Mouse (Mus musculus): Measurements from ENCODE around the gene Gars.

Gars gene

DNA sequence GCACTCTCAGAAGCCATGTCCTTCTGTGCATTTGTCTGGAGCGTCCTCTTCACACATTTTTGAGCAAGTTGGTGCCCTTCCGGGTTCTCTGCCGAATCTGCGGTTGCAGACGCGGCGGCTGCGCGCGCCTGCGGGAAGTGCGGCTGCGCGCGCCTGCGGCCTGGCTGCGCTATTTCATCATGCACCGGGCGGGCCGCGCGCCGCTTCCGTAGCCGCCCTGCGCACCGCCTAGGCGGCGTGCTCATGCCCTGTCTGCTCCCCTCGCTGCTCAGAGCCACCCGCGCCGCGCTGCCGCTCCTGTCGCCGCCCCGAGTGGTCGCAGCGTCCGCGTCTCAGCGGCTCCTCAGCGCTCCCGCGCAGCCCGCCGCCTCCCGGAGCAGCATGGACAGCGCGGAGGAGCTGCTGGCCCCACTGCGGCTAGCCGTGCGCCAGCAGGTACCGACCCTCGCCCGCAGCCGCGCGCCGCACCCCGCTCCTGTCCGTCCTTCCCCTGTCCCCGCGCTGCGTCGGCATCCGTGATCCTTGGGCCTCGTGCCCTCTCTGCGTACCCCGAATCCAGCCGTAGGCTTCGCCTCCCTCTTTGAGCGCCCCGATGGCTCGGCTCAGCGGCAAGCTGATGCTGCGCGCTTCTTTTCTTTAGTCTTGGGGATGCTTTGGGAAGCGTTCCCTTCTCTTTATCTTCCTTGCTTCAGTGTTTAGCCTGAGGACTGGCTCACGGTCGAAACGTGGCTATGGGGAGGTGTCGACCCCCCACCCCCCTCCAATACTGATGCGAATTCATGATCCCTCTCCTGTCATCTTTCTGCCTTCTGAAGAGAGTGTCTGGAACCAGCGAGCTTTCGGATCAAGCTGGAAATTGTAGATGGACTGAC, at the start of gene Gars:
Gene Gars (plus strand): TSS at position 209 of the 872 bp plus-strand sequence.
- DNase-seq (ENCODE audit: low spot score in 2 of 2), result peak; percentile 74 to 86

DNA sequence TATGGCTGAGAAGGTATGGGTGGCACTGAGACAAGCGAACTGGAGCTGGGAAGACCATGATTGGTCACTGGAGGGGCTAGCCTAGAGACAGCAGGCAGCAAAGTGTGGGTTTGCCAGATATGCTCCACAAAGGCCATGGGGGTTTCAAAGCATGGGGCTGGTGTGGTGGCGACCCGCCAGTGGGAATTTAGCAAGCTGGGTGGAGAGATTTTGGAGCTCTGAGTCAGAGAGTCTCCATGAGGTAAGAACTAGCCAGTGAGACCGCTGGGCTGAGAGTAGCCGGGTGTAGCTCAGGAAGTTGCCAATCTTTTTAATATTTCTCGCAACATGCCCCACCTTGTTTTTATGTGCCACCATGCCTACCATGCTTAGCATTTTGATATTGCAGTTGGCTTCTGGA, 49.7 kb upstream of the Gars start:
- no peak for DNase-seq (ENCODE audit: low spot score in 2 of 2)

DNA sequence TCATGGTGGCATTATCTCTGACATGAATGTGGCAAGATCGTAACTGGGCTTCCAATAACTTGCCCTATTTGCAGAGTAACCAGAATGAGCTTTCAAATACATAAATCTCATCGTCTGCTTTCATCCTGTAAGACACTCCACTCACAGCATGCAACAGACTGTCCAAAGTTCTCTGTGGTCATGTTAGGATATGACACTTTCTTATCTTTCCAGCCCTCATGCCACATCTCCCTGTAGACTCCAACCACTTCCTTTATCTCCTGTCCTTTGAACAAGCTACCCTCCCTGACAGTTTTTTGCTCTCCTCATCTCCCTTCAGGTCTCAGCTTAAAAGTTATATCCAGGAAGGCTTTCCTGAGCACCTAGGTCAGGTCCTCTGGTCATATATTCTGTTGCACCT, 46.6 kb upstream of the Gars start:
- peak in 1 of 2 experiments; percentile 26 for DNase-seq (ENCODE audit: low spot score in 2 of 2)

DNA sequence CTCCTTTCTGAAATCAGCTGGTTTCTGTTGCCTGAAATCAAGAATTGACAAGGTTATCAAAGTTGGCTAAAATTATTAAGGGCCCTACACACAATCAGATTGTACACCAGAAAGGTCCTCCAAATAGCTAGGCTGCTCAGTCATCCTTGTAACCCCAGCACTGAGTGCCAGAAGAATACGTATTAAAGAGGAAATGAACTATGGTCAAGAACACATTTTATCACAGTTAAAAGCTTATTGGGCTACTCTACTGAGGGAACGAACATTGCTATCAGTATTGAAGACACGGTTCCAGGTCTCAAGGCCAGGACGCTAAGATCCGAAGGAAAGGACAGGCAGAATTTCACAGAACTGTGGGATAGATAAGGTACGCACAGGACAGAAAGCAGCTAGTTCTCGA, 45.7 kb upstream of the Gars start:
- no peak for DNase-seq (ENCODE audit: low spot score in 2 of 2)

GRCm38 (mm10) chr6:54992734-54993260, 45.0 kb upstream of the Gars start, which contains the start of gene Ggct:
Gene Ggct, minus strand, starts transcription at chr6:54992950.
- peak; percentile 94 to 95 for DNase-seq (ENCODE audit: low spot score in 2 of 2)

DNA sequence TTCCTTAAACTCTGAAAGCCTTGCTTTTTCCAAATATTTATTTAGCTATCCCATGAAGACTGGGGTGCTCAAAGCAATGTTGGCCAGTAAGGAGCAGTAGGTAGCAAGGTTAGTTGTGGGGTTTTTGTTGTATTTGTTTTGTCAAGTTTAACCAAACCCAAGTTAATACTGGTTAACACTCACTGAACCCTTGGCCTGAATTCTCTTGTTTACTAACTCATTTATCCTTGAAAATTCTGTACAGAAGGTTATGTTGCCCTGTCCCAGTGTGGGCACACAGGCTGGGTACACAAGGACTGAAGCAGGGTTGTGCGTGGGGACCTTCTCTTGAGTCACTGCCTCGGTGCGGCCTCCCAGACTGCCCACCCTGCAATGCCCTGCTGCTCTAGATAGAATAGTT, 41.4 kb upstream of the Gars start:
- no peak for DNase-seq (ENCODE audit: low spot score in 2 of 2)

GRCm38 (mm10) chr6:54997726-54998125, 40.1 kb upstream of the Gars start:
- DNase-seq (ENCODE audit: low spot score in 2 of 2), result no peak

DNA sequence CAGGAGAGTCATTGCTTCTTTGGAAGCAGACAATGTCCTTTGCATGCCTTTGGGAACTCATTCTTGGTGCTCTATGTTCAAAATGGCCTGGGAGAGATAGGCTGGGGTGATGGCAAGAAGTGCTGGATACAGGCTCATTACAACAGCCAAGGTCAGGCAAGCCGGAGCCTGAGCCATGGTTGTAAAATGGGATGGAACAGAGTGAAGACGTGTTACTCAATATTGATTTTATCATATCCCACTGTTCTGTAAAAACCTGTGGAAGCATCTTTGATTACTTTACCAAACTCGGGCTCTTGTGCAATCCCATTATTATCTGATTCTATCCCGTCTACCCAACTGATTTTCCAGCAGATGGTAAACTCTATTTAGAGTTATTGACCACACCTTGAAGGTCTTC, 36.5 kb upstream of the Gars start:
- DNase-seq (ENCODE audit: low spot score in 2 of 2), result no peak

DNA sequence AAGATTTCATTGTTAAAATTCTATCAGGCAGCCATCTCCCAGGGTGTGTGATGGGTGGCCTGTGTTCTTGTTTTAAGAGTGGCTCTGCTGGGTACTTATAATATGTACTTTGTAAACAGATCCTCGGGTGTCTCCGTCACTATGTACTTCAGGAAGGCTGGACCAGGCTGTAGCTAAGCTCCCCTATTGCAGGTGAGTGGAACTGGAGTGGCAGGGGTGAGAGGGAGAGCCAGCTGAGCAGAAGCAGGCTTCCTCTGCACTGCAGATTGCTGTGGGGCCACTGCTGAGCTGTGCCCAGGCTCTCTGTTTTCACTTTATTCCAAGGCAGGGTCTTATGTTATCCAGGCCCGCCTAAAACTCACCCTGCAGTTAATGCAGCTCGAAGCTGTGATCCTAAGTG, 35.4 kb upstream of the Gars start:
- no peak for DNase-seq (ENCODE audit: low spot score in 2 of 2)

DNA sequence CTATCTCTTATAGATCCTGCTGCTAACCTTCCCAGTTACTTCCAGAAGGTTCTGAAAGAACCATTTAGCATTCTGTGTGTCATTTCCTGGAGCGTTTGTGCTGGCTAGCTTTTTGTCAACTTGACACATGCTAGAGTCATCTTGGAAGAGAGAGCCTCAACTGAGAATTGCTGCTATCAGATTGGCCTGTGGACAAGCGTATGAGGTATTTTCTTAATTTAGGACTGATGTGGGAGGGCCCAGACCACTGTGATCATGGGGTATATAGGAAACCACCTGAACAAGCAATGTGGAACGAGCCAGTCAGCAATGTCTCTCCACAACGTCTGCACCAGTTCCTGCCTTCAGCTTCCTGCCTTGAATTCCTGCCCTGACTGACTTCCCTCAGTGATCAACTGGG, 34.2 kb upstream of the Gars start:
- DNase-seq (ENCODE audit: low spot score in 2 of 2), result no peak

DNA sequence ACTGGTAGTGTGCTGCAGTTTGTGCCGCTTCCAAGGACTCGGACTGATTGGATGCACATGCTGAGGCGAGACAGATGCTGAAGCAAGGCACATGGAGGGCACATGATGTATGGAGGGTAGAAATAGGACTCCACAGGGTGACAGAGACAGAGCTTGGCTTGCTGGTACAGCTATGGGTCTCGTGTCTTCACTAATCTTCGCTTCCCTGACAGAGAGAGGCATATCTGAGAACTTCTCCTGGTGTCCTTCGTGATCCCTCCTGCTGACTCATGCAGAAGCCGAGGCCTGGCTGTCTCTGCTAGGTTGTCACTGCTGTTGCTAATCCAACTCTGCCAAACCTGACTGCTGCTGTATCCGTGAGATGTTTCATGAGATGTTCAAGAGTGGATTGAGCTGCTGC, 29.4 kb upstream of the Gars start:
- no peak for DNase-seq (ENCODE audit: low spot score in 2 of 2)

DNA sequence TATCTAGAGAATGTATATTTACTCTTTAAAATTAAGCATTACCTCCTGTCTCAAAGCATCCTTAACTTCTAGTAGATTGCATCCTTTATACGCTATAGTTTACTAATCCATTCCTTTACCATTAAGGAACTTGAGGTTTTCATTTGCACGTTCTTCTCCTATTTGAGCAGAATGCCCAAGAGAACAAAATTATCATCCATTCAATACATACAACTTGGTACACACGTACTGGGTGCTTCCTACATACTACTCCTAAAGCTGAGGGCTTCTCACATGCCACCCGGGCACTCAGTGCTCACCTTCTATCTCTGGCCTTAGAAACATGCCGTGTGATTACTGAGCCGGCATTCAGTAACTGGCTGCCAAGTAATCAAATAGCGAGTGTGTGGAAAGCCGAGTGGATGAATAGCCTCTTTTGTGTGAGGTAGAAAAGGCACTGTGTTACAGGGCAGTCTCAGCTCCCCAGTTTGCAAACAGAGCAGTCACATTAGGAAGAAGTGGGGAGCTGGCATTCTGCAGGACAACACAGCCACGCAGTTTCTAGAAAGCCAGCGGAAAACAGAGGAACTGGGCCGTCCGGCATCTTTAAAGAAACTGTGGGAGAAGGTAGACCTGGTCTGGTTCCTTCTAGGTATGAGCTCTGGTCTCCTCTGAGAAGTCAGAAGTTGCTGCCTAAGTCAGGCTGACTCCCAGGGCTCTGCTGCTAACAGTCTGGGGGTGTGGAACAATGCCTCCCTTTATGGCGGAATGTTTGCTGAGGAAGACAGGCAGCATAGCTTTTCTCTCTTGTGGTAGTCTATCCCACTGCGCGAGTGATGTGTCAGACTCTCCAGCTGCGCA, 28.2 kb upstream of the Gars start:
- DNase-seq (ENCODE audit: low spot score in 2 of 2), result no peak

DNA sequence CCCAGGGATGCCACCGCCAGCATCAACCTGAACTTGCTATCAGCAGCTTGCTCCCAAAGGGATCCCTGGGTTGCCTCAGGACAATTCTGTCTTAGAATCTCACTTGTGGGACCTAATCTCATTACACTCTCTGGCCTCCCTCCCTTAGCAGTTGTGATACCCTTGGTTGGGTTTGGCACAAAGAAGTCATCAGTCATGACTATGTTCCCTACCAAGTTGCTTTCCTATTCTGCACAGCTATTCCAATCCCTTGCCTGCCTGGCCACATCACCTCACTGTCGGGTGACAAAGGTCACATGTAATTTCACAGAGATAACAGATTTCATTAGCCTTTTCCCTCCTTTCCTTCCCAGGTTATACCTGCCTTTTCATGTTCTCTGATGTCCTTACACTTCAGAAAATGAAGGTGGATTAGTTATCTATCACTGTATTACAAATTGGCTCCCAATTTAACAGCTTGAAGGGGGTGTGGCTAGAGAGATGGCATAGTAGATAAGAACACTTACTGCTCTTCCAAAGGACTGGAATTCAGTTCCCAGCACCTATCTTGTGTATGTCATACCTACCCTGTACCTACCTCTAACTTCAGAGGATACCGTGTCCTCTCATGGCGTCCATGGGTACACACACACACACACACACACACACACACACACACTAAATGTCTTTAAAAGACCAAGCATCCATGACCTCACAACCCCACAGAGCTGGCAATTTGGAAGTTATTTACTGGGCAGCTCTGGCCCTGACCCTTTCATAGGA, 27.3 kb upstream of the Gars start:
- DNase-seq (ENCODE audit: low spot score in 2 of 2), result no peak

DNA sequence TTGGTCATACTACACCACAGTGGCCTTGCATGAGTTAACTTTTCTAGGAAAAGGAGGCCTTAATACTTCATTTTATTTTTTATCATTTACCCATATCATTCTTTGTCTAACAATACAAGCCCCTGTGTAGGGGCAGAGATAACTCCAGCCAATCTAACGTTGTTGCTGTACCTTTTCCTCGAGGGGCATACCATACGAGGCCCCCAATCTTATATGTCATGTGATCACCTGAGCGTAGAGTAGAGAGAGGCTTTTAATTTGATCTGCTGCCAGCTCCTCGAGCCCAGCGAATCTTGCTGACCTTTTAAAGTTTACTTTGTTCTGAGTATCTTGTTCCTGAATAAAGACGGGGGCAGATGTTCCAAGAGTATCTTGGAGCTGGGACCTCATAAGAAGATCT, 25.3 kb upstream of the Gars start:
- DNase-seq (ENCODE audit: low spot score in 2 of 2), result no peak

DNA sequence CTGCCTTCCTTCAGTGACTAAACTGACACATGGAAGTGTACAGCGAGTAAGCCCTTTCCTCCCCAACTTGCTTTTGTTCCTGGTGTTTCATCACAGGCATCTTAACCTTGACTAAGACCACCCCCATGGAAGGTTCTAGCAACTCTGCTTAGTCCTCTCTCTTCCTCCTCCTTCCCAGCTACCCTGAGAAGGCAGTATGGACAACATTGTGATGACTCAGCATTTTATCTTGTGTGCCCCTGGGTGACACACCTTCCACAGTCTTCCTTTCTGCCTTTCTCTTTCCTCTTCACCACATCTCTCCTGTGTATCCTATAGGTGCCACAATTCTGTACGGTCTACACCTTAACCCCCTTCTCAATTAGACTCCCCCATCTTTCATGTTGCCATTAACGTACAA, 23.6 kb upstream of the Gars start:
- no peak for DNase-seq (ENCODE audit: low spot score in 2 of 2)

DNA sequence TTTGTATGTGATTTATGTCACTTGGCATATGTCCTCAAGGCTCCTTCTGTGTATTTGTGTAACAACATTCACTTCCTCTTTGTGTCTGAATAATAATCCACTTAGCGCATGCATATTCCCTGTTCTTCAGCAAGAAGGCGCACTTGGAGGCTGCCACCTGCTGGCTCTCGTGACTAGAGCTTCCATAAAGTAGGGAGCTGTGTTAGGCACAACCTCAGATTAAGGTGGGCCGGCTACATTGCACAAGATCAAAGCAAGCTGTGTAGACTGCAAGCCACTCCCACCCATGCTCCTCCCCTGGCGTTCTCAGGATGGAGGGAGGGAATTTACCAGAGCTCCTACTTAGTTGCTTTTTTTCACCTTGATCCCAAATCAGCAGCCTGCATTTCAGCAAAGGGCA, 21.6 kb upstream of the Gars start:
- no peak for DNase-seq (ENCODE audit: low spot score in 2 of 2)

DNA sequence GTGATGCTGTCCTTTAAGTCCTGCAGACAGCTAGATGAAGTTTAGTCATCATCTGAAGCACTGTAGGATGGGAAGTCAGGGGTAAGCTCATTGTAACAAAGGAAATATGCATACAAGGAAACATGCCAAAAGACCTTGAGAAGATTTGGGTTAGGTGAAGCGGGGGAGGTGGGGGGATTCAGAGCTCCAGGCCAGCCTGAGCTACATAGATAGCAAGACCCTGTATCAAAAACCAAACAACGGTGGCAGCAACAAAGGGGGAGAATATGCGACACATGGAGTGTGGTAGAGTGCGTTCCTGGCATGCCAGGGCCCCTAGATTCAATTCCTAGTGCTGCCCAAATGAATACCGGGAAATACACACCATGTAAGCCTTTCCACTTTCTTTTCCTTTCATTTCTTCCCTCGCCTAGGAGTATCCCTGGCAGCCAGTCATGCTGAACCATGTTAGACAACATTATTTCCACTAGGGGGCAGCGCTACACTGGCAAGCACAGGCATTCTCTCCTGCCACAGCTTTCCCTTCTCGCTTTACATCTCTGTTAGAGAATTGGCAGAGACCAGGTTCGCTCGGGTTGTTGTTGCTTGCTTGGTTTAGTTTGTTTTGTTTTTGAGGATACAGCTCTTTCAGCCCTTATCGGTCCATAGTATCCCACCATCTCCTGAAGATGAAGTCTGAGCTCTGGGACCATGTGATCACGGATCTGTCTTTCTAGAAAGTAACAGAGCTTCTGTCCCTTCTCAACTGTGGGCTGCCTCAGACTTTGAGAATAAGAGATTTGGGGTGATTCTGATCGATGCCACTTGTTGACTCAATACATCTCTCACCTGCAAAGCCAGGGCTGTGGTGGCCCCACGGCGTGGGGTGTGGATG, 20.9 kb upstream of the Gars start:
- DNase-seq (ENCODE audit: low spot score in 2 of 2), result peak; percentile 40 to 42

- no peak for DNase-seq (ENCODE audit: low spot score in 2 of 2)
These were observed 19.4 kb upstream of the Gars start for GRCm38 (mm10) chr6:55018417-55018816.

DNA sequence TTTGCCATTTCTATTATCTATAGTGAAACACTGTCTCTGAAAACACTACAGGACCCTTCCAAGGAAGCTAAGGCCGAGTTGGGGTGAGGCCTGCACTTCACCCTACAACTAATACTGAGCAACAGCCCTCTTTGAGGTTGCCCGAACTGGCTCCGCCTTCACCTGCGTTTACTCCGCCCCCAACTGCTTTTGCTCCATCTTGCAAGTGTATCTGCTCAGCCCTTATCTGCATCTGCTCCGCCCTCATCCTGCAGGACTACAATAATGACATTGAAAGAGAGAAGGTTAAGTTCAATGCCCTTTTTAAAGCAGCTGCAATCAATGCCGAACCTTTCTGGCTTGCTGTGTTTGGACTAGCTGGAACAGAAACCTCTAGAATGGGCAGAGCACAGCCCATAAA, 16.0 kb upstream of the Gars start:
- no peak for DNase-seq (ENCODE audit: low spot score in 2 of 2)

GRCm38 (mm10) chr6:55027642-55028041, 10.2 kb upstream of the Gars start:
- no peak for DNase-seq (ENCODE audit: low spot score in 2 of 2)

- no peak for DNase-seq (ENCODE audit: low spot score in 2 of 2)
These were observed 1.1 kb upstream of the Gars start for GRCm38 (mm10) chr6:55036731-55037130.

Data from natural killer cell, adult 2 months (primary cell).